Mouse (Mus musculus): ENCODE results near the gene Cachd1. TPM values are rescaled to one million over a fixed set of nuclear protein-coding genes. Genes with fewer than 3 reads are reported as not detected.

Gene Cachd1
- polyA plus RNA-seq, 1 experiment from 2014 or later = 23.4 TPM

GRCm38 (mm10) chr4:101001073-101001472 is 224.6 kb downstream of the Cachd1 start:
- ATAC-seq (ENCODE audit: low FRiP score) (no peak), DNase-seq (ENCODE audit: low spot score) (no peak)
- no peaks in the 10 kb centered on the region for H3K4me1 ChIP-seq (replicated peaks; ENCODE audit: control insufficient read depth, insufficient read depth, low read length)
- H3K36me3 ChIP-seq (ENCODE audit: control insufficient read depth, insufficient read depth, low read length) = no peaks in the 10 kb centered on the region
- H3K4me2 ChIP-seq (replicated peaks; ENCODE audit: low read depth, low read length) = no peak overlapping the region
- no peak overlapping the region for H3K27ac ChIP-seq (ENCODE audit: low read depth, low read length)
- no peak overlapping the region for H3K4me3 ChIP-seq (ENCODE audit: low read depth, low read length)
- no peak overlapping the region for H3K9ac ChIP-seq (ENCODE audit: low read depth, low read length)
- WGBS = 85% methylated on average over 6 of the region's 6 CpGs
- H3K27me3 ChIP-seq (ENCODE audit: control insufficient read depth, insufficient read depth, low read length) = no peaks in the 10 kb centered on the region
- H3K9me3 ChIP-seq (ENCODE audit: control insufficient read depth, low read length) = no peaks in the 10 kb centered on the region

- H3K36me3 ChIP-seq (ENCODE audit: control insufficient read depth, insufficient read depth, low read length) = no peaks in the 10 kb centered on the region
- H3K9ac ChIP-seq (ENCODE audit: low read depth, low read length) = no peak overlapping the region
- H3K27ac ChIP-seq (ENCODE audit: low read depth, low read length) = no peak overlapping the region
- H3K27me3 ChIP-seq (ENCODE audit: control insufficient read depth, insufficient read depth, low read length) = no peaks in the 10 kb centered on the region
- no peak for DNase-seq (ENCODE audit: low spot score)
- H3K9me3 ChIP-seq (ENCODE audit: control insufficient read depth, low read length) = no peaks in the 10 kb centered on the region
- no peak overlapping the region for H3K4me2 ChIP-seq (replicated peaks; ENCODE audit: low read depth, low read length)
- no peaks in the 10 kb centered on the region for H3K4me1 ChIP-seq (replicated peaks; ENCODE audit: control insufficient read depth, insufficient read depth, low read length)
- WGBS = 91% methylated on average over 16 of the region's 16 CpGs
- no peak; the same call in 1 of the 2 replicates for ATAC-seq (ENCODE audit: low FRiP score)
- no peak overlapping the region for H3K4me3 ChIP-seq (ENCODE audit: low read depth, low read length)
These were observed 226.5 kb downstream of the Cachd1 start for GRCm38 (mm10) chr4:101002961-101003360.

- WGBS = 77% methylated on average over 5 of the region's 5 CpGs
- DNase-seq (ENCODE audit: low spot score) (no peak), ATAC-seq (ENCODE audit: low FRiP score) (no peak)
- no peak overlapping the region for H3K4me3 ChIP-seq (ENCODE audit: low read depth, low read length)
- H3K9ac ChIP-seq (ENCODE audit: low read depth, low read length) = no peak overlapping the region
- H3K9me3 ChIP-seq (ENCODE audit: control insufficient read depth, low read length) = no peaks in the 10 kb centered on the region
- no peak overlapping the region for H3K27ac ChIP-seq (ENCODE audit: low read depth, low read length)
- H3K4me1 ChIP-seq (replicated peaks; ENCODE audit: control insufficient read depth, insufficient read depth, low read length) = no peaks in the 10 kb centered on the region
- no peaks in the 10 kb centered on the region for H3K27me3 ChIP-seq (ENCODE audit: control insufficient read depth, insufficient read depth, low read length)
- H3K36me3 ChIP-seq (ENCODE audit: control insufficient read depth, insufficient read depth, low read length) = no peaks in the 10 kb centered on the region
- H3K4me2 ChIP-seq (replicated peaks; ENCODE audit: low read depth, low read length) = no peak overlapping the region
These were observed 231.9 kb downstream of the Cachd1 start for GRCm38 (mm10) chr4:101008362-101008769.

- ATAC-seq (ENCODE audit: low FRiP score) = no peak
- 84% methylated on average over 4 of the region's 4 CpGs for WGBS
- H3K4me1 ChIP-seq (replicated peaks; ENCODE audit: control insufficient read depth, insufficient read depth, low read length) = no peaks in the 10 kb centered on the region
- H3K4me2 ChIP-seq (replicated peaks; ENCODE audit: low read depth, low read length) = no peak overlapping the region
- no peak for DNase-seq (ENCODE audit: low spot score)
- no peaks in the 10 kb centered on the region for H3K36me3 ChIP-seq (ENCODE audit: control insufficient read depth, insufficient read depth, low read length)
- no peaks in the 10 kb centered on the region for H3K27me3 ChIP-seq (ENCODE audit: control insufficient read depth, insufficient read depth, low read length)
- no peaks in the 10 kb centered on the region for H3K9me3 ChIP-seq (ENCODE audit: control insufficient read depth, low read length)
- no peak overlapping the region for H3K27ac ChIP-seq (ENCODE audit: low read depth, low read length)
- H3K4me3 ChIP-seq (ENCODE audit: low read depth, low read length) = no peak overlapping the region
- no peak overlapping the region for H3K9ac ChIP-seq (ENCODE audit: low read depth, low read length)
These were observed 232.6 kb downstream of the Cachd1 start for GRCm38 (mm10) chr4:101009092-101009491.

- no peak for ATAC-seq (ENCODE audit: low FRiP score)
- Histone ChIP-seq H3K4me3 (ENCODE audit: low read depth, low read length) (no peak overlapping the region), H3K4me2 (replicated peaks; ENCODE audit: low read depth, low read length) (no peak overlapping the region), H3K4me1 (replicated peaks; ENCODE audit: control insufficient read depth, insufficient read depth, low read length) (no peaks in the 10 kb centered on the region), H3K9me3 (ENCODE audit: control insufficient read depth, low read length) (peaks cover 2% of the 10 kb centered on the region; the same call in 1 of the 2 replicates), H3K27ac (ENCODE audit: low read depth, low read length) (no peak overlapping the region), H3K36me3 (ENCODE audit: control insufficient read depth, insufficient read depth, low read length) (no peaks in the 10 kb centered on the region), H3K9ac (ENCODE audit: low read depth, low read length) (no peak overlapping the region), H3K27me3 (ENCODE audit: control insufficient read depth, insufficient read depth, low read length) (no peaks in the 10 kb centered on the region)
- 89% methylated on average over 4 of the region's 4 CpGs for WGBS
- DNase-seq (ENCODE audit: low spot score) = no peak
These were observed 241.3 kb downstream of the Cachd1 start for GRCm38 (mm10) chr4:101017806-101018205.

GRCm38 (mm10) chr4:101020596-101020995 is 244.1 kb downstream of the Cachd1 start, which contains the start of gene Gm10577:
Gene Gm10577 (minus strand): TSS chr4:101020696.
- H3K27ac ChIP-seq (ENCODE audit: low read depth, low read length) = no peak within 1 kb of the TSS
- no peaks in the 10 kb centered on the region for H3K36me3 ChIP-seq (ENCODE audit: control insufficient read depth, insufficient read depth, low read length)
- ATAC-seq (ENCODE audit: low FRiP score) = no peak
- H3K9me3 ChIP-seq (ENCODE audit: control insufficient read depth, low read length) = no peaks in the 10 kb centered on the region
- H3K4me1 ChIP-seq (replicated peaks; ENCODE audit: control insufficient read depth, insufficient read depth, low read length) = no peaks in the 10 kb centered on the region
- 84% methylated on average over 4 of the region's 4 CpGs for WGBS
- H3K27me3 ChIP-seq (ENCODE audit: control insufficient read depth, insufficient read depth, low read length) = no peaks in the 10 kb centered on the region
- H3K4me3 ChIP-seq (ENCODE audit: low read depth, low read length) = no peak within 1 kb of the TSS
- no peak within 1 kb of the TSS for H3K9ac ChIP-seq (ENCODE audit: low read depth, low read length)
- H3K4me2 ChIP-seq (replicated peaks; ENCODE audit: low read depth, low read length) = no peak within 1 kb of the TSS
- no peak for DNase-seq (ENCODE audit: low spot score)

- WGBS = 88% methylated on average over 5 of the region's 5 CpGs
- H3K9ac ChIP-seq (ENCODE audit: low read depth, low read length) = no peak overlapping the region
- no peaks in the 10 kb centered on the region for H3K36me3 ChIP-seq (ENCODE audit: control insufficient read depth, insufficient read depth, low read length)
- H3K27me3 ChIP-seq (ENCODE audit: control insufficient read depth, insufficient read depth, low read length) = no peaks in the 10 kb centered on the region
- no peaks in the 10 kb centered on the region for H3K4me1 ChIP-seq (replicated peaks; ENCODE audit: control insufficient read depth, insufficient read depth, low read length)
- no peak for DNase-seq (ENCODE audit: low spot score)
- H3K4me2 ChIP-seq (replicated peaks; ENCODE audit: low read depth, low read length) = no peak overlapping the region
- H3K27ac ChIP-seq (ENCODE audit: low read depth, low read length) = no peak overlapping the region
- no peak for ATAC-seq (ENCODE audit: low FRiP score)
- no peak overlapping the region for H3K4me3 ChIP-seq (ENCODE audit: low read depth, low read length)
- H3K9me3 ChIP-seq (ENCODE audit: control insufficient read depth, low read length) = no peaks in the 10 kb centered on the region
These were observed 250.1 kb downstream of the Cachd1 start for GRCm38 (mm10) chr4:101026566-101026965.

- Histone ChIP-seq H3K9ac (ENCODE audit: low read depth, low read length) (no peak overlapping the region), H3K36me3 (ENCODE audit: control insufficient read depth, insufficient read depth, low read length) (no peaks in the 10 kb centered on the region), H3K4me1 (replicated peaks; ENCODE audit: control insufficient read depth, insufficient read depth, low read length) (no peaks in the 10 kb centered on the region), H3K27ac (ENCODE audit: low read depth, low read length) (no peak overlapping the region), H3K4me2 (replicated peaks; ENCODE audit: low read depth, low read length) (no peak overlapping the region), H3K4me3 (ENCODE audit: low read depth, low read length) (no peak overlapping the region), H3K27me3 (ENCODE audit: control insufficient read depth, insufficient read depth, low read length) (no peaks in the 10 kb centered on the region), H3K9me3 (ENCODE audit: control insufficient read depth, low read length) (no peaks in the 10 kb centered on the region)
- 81% methylated on average over 2 of the region's 2 CpGs for WGBS
- DNase-seq (ENCODE audit: low spot score) (no peak), ATAC-seq (ENCODE audit: low FRiP score) (no peak)
These were observed 250.5 kb downstream of the Cachd1 start for GRCm38 (mm10) chr4:101026995-101027394.

- no peak for DNase-seq (ENCODE audit: low spot score)
- Histone ChIP-seq H3K4me1 (replicated peaks; ENCODE audit: control insufficient read depth, insufficient read depth, low read length) (no peaks in the 10 kb centered on the region), H3K9ac (ENCODE audit: low read depth, low read length) (no peak overlapping the region)
These were observed 251.5 kb downstream of the Cachd1 start for GRCm38 (mm10) chr4:101027852-101028411.

More at GRCm38 (mm10) chr4:101027852-101028411, 251.5 kb downstream of the Cachd1 start:
- no peak overlapping the region for H3K4me2 ChIP-seq (replicated peaks; ENCODE audit: low read depth, low read length)
- H3K9me3 ChIP-seq (ENCODE audit: control insufficient read depth, low read length) = no peaks in the 10 kb centered on the region
- no peak overlapping the region for H3K27ac ChIP-seq (ENCODE audit: low read depth, low read length)
- no peaks in the 10 kb centered on the region for H3K36me3 ChIP-seq (ENCODE audit: control insufficient read depth, insufficient read depth, low read length)
- H3K4me3 ChIP-seq (ENCODE audit: low read depth, low read length) = no peak overlapping the region
- ATAC-seq (ENCODE audit: low FRiP score) = no peak
- 89% methylated on average over 9 of the region's 9 CpGs for WGBS
- no peaks in the 10 kb centered on the region for H3K27me3 ChIP-seq (ENCODE audit: control insufficient read depth, insufficient read depth, low read length)

All from hindbrain, embryonic 11.5 days (tissue).